Mouse (Mus musculus): ENCODE measurements at regions not wholly inside any gene's neighbourhood (a gene's known extent, or its start where the extent isn't known, plus 50 kb on each side); places are given as distances from the start of the nearest gene placed in this dataset.

DNA sequence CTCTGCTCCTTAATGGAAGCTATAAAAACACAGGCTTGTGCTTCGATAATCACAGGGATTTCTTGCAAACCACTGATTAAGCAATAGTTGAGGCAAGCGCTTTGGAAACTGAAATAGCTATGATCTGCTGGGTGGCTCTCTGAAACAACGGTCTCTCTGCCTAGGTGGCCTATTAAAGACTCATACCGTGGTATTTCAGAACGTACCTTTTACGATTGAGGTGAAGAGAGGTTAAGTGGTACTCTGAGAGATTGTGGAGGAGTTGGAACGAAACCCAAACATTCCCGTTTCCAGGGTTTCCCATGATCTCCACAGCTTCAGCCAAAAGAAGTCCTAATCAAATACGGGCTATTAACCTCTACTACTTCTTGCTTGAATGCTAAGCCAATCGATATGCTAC, 212.2 kb downstream of the Actr3 start:
- TF ChIP-seq CTCF (IDR thresholded peaks at IDR 0.05; ENCODE audit: insufficient read depth, low read depth, low read length) (no peak), POLR2A (IDR thresholded peaks at IDR 0.05; ENCODE audit: insufficient read depth, low read depth, low read length) (no peak)

Data from olfactory bulb, adult 2 months (tissue).